Mouse (Mus musculus) layer of hippocampus, adult 2 months (tissue): Measurements from ENCODE around the gene Gm13288. TPM values are rescaled to one million over a fixed set of nuclear protein-coding genes. Genes with fewer than 3 reads are reported as not detected.
A peak's percentile ranks its signal among the peaks of the same experiment; 100 is the strongest.
"Not testable (repeated sequence)": the region's sequence is repeated elsewhere in the genome, so short reads cannot be mapped to it uniquely, and the experiment has no call there.

ENCODE experiments used
- DNase-seq, 2 experiments: peaks; one replicate each; pipeline ENCODE4 v3.0.0; 2022; ENCODE audit warnings: low spot score in 2 of 2
- H3K27ac ChIP-seq: fragments of 200-600 bp; 2 replicates; pipeline ENCODE4 v1.8.1; 2022
- H3K4me3 ChIP-seq: fragments of 200-600 bp; 2 replicates; pipeline ENCODE4 v1.8.1; 2022; ENCODE audit warnings: mild to moderate bottlenecking
- CTCF ChIP-seq: fragments of 200-600 bp; conservative IDR thresholded peaks from 2 replicates; pipeline ENCODE4 v1.8.1; 2022; ENCODE audit warnings: antibody characterized with exemption, mild to moderate bottlenecking, moderate library complexity
- total RNA-seq, 2 experiments: library from RNA; stranded (reverse); gene quantifications; 2 replicates each; pipeline ENCODE4 v1.2.3; 2021

Gm13288 gene
- total RNA-seq, 2 experiments from 2014 or later, result not detected

DNA sequence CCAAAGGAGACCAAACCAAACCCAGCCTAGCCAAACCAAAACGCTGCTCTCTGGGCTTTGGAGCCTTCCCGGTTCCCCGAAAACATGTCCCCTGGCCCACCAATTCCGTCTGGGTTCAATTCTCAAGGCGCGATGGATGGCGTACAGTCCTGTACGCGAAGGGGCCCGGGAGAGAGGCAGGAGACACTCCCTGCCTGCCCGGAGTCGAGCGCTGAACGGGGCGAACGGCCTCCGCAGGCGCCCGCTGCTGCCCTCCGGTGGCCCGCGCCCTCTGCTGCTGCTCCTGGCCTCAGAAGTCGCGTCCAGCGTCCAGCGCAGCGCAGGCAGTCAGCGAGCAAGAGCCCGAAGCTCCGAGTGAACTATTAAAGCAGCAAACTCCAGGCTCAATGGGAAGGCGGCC lies 23.0 kb upstream of the Gm13288 start:
- peak; percentile 23 for TF ChIP-seq CTCF
- not testable (repeated sequence) for H3K4me3 ChIP-seq, H3K27ac ChIP-seq, DNase-seq

DNA sequence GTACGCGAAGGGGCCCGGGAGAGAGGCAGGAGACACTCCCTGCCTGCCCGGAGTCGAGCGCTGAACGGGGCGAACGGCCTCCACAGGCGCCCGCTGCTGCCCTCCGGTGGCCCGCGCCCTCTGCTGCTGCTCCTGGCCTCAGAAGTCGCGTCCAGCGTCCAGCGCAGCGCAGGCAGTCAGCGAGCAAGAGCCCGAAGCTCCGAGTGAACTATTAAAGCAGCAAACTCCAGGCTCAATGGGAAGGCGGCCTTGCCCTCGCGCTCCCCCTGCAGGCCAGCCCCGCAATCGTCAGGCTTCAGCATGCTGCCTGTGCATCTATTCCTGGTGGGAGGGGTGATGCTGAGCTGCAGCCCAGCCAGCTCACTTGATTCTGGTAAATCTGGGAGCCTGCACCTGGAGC lies 19.9 kb upstream of the Gm13288 start, which contains the start of gene Gm13276:
Gene Gm13276, plus strand, starts transcription at position 301 of the 400 bp plus-strand sequence.
- not testable (repeated sequence) for H3K27ac ChIP-seq, DNase-seq

DNA sequence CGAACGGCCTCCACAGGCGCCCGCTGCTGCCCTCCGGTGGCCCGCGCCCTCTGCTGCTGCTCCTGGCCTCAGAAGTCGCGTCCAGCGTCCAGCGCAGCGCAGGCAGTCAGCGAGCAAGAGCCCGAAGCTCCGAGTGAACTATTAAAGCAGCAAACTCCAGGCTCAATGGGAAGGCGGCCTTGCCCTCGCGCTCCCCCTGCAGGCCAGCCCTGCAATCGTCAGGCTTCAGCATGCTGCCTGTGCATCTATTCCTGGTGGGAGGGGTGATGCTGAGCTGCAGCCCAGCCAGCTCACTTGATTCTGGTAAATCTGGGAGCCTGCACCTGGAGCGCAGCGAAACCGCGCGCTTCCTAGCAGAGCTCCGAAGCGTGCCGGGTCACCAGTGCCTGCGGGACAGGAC lies 16.9 kb upstream of the Gm13288 start, which contains the start of gene Gm13277:
Gene Gm13277, plus strand, starts transcription at position 231 of the 400 bp plus-strand sequence.
- not testable (repeated sequence) for H3K4me3 ChIP-seq, H3K27ac ChIP-seq
- TF ChIP-seq CTCF, result peak; percentile 58
- peak; percentile 58 to 66 for DNase-seq

More for the DNA sequence above, 19.9 kb upstream of the Gm13288 start, which contains the start of gene Gm13276:
- H3K4me3 ChIP-seq, result not testable (repeated sequence)

DNA sequence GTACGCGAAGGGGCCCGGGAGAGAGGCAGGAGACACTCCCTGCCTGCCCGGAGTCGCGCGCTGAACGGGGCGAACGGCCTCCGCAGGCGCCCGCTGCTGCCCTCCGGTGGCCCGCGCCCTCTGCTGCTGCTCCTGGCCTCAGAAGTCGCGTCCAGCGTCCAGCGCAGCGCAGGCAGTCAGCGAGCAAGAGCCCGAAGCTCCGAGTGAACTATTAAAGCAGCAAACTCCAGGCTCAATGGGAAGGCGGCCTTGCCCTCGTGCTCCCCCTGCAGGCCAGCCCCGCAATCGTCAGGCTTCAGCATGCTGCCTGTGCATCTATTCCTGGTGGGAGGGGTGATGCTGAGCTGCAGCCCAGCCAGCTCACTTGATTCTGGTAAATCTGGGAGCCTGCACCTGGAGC lies 14.1 kb upstream of the Gm13288 start, which contains the start of gene Gm13278:
Gene Gm13278, plus strand, starts transcription at position 301 of the 400 bp plus-strand sequence.
- not testable (repeated sequence) for H3K27ac ChIP-seq, DNase-seq, H3K4me3 ChIP-seq

DNA sequence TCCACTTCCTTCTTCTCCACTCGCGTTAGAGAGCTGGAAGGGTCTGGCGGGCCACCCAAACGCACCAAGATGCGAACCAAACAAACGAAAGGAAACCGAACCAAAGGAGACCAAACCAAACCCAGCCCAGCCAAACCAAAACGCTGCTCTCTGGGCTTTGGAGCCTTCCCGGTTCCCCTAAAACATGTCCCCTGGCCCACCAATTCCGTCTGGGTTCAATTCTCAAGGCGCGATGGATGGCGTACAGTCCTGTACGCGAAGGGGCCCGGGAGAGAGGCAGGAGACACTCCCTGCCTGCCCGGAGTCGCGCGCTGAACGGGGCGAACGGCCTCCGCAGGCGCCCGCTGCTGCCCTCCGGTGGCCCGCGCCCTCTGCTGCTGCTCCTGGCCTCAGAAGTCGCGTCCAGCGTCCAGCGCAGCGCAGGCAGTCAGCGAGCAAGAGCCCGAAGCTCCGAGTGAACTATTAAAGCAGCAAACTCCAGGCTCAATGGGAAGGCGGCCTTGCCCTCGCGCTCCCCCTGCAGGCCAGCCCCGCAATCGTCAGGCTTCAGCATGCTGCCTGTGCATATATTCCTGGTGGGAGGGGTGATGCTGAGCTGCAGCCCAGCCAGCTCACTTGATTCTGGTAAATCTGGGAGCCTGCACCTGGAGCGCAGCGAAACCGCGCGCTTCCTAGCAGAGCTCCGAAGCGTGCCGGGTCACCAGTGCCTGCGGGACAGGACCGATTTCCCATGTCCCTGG lies 11.2 kb upstream of the Gm13288 start, which contains the start of gene Gm13275:
Gene Gm13275, plus strand, starts transcription at position 552 of the 740 bp plus-strand sequence.
- DNase-seq, result peak; percentile 41 to 60
- not testable (repeated sequence) for H3K27ac ChIP-seq
- H3K4me3 ChIP-seq, result peak within 1 kb of the TSS; percentile 14
- peak; percentile 57 for TF ChIP-seq CTCF

DNA sequence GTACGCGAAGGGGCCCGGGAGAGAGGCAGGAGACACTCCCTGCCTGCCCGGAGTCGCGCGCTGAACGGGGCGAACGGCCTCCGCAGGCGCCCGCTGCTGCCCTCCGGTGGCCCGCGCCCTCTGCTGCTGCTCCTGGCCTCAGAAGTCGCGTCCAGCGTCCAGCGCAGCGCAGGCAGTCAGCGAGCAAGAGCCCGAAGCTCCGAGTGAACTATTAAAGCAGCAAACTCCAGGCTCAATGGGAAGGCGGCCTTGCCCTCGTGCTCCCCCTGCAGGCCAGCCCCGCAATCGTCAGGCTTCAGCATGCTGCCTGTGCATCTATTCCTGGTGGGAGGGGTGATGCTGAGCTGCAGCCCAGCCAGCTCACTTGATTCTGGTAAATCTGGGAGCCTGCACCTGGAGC lies 8.2 kb upstream of the Gm13288 start, which contains the start of gene Gm13279:
Gene Gm13279, plus strand, starts transcription at position 301 of the 400 bp plus-strand sequence.
- not testable (repeated sequence) for H3K27ac ChIP-seq, H3K4me3 ChIP-seq, DNase-seq

DNA sequence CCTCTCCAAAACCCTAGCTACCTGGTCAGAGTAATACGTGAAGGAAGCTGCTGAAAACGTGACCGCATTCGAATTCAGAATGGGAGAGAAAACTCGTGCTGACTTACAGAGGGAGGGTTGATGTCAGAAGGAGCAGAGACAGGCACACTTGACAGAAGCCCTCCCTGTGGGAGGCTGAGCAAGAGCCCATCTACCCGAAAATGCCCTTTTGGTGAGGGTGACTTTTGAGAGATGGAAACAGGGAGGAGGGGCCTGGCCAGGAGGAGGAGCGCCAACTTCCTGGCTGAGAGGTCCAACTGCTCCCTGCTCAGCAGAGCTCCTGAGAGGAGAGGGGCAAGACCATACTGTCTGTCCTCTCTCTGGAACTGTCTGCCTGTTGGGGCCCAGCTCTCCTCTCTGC lies 6.0 kb upstream of the Gm13288 start, which contains the start of gene Gm13285:
Gene Gm13285, plus strand, starts transcription at position 301 of the 400 bp plus-strand sequence.
- not testable (repeated sequence) for DNase-seq

DNA sequence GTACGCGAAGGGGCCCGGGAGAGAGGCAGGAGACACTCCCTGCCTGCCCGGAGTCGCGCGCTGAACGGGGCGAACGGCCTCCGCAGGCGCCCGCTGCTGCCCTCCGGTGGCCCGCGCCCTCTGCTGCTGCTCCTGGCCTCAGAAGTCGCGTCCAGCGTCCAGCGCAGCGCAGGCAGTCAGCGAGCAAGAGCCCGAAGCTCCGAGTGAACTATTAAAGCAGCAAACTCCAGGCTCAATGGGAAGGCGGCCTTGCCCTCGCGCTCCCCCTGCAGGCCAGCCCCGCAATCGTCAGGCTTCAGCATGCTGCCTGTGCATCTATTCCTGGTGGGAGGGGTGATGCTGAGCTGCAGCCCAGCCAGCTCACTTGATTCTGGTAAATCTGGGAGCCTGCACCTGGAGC lies 2.4 kb upstream of the Gm13288 start, which contains the start of gene Gm13287:
Gene Gm13287, plus strand, starts transcription at position 301 of the 400 bp plus-strand sequence.
- not testable (repeated sequence) for H3K4me3 ChIP-seq, DNase-seq, H3K27ac ChIP-seq

More for the DNA sequence above, 6.0 kb upstream of the Gm13288 start, which contains the start of gene Gm13285:
- H3K4me3 ChIP-seq, H3K27ac ChIP-seq: not testable (repeated sequence)

DNA sequence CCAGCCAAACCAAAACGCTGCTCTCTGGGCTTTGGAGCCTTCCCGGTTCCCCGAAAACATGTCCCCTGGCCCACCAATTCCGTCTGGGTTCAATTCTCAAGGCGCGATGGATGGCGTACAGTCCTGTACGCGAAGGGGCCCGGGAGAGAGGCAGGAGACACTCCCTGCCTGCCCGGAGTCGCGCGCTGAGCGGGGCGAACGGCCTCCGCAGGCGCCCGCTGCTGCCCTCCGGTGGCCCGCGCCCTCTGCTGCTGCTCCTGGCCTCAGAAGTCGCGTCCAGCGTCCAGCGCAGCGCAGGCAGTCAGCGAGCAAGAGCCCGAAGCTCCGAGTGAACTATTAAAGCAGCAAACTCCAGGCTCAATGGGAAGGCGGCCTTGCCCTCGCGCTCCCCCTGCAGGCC lies 430 bp downstream of the Gm13288 start:
- not testable (repeated sequence) for H3K4me3 ChIP-seq, DNase-seq, H3K27ac ChIP-seq
- peak; percentile 21 for TF ChIP-seq CTCF

DNA sequence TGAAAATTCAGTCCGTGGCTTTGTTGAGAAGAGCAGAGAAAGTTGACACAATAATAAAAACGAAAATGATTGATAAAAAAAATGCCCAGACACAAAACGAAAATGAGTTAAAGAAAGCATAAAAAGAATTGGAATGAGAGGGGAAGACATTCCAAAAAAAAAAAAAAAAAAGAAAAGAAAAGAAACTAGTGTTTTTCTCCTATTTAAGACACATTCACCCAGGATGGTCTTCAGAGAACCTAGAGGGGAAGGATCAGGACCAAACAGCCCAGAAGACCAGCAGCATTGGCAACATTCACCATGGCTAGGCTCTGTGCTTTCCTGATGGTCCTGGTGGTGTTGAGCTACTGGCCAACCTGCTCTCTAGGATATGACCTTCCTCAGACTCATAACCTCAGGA lies 10.6 kb downstream of the Gm13288 start, which contains the start of gene Ifna7:
Gene Ifna7, plus strand, starts transcription at position 301 of the 400 bp plus-strand sequence.
- no peak within 1 kb of the TSS for H3K27ac ChIP-seq
- TF ChIP-seq CTCF, result no peak
- H3K4me3 ChIP-seq, result no peak within 1 kb of the TSS
- DNase-seq, result no peak

DNA sequence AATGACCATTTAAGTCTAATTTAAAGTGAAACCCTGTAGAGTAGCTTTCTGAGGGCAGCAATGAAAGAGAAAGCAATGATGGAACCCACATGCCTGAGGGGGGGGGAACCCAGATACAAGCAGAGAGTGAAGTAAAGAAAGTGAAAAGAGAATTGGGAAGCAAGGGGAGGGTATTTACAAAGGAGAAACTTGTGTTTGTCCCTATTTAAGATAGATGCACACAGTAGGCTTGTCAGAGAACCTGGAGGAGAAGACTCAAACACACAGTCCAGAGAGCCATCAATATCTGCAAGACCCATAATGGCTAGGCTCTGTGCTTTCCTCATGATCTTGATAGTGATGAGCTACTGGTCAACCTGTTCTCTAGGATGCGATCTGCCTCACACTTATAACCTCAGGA lies 14.3 kb downstream of the Gm13288 start, which contains the start of gene Ifna11:
Gene Ifna11, plus strand, starts transcription at position 301 of the 400 bp plus-strand sequence.
- DNase-seq, result no peak
- no peak within 1 kb of the TSS for H3K4me3 ChIP-seq
- TF ChIP-seq CTCF, result no peak
- H3K27ac ChIP-seq, result no peak within 1 kb of the TSS

DNA sequence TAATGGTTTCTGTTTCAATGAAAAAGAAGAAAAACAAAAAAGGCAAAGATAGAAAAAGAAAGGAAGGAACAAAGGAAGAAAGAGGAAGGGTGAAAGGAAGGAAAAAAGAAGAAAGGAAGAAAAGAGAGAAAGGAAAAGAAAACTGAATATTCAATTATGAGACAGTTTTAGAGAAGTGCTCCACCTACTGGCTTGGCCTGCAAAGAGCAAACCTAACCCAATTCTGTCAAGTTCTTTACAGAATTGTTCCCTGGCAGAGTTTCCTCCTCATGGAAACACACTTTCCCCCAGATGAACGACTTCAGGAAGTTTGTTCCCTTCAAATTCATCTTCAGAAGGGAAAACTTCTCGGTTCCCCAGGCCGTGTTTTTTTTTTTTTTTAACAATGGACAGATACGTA lies 17.7 kb downstream of the Gm13288 start:
- no peak overlapping the region for H3K27ac ChIP-seq
- DNase-seq, result peak in 1 of 2 experiments; percentile 21
- no peak overlapping the region for H3K4me3 ChIP-seq
- peak; percentile 82 for TF ChIP-seq CTCF

DNA sequence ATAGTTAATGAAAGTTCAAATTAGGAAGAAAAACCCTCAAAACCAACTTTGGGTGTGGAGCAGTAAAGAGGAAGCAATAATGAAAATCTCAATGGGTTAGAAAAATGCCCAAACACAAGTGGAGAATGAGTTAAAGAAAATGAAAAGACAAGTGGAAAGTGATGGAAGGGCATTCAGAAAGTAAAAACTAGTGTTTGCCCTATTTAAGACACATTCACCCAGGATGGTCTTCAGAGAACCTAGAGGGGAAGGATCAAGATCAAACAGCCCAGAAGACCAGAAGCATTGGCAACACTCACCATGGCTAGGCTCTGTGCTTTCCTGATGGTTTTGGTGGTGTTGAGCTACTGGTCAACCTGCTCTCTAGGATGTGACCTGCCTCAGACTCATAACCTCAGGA lies 21.8 kb downstream of the Gm13288 start, which contains the start of gene Ifna6:
Gene Ifna6, plus strand, starts transcription at position 301 of the 400 bp plus-strand sequence.
- not testable (repeated sequence) for DNase-seq

More for the DNA sequence above, 21.8 kb downstream of the Gm13288 start, which contains the start of gene Ifna6:
- not testable (repeated sequence) for H3K4me3 ChIP-seq, H3K27ac ChIP-seq
